Mouse (Mus musculus): Measurements from ENCODE around the gene Bin2.

- TF ChIP-seq CTCF (IDR thresholded peaks at IDR 0.05; ENCODE audit: low read depth, low read length) (no peak), POLR2A (IDR thresholded peaks at IDR 0.05; ENCODE audit: borderline replicate concordance, low read depth, low read length) (no peak)
Observed at GRCm38 (mm10) chr15:100674566-100674965, 5.2 kb upstream of the Bin2 start.
